Mouse (Mus musculus) MEL-GATA-1-ER (cell line): ENCODE measurements at regions not wholly inside any gene's neighbourhood (a gene's known extent, or its start where the extent isn't known, plus 50 kb on each side); places are given as distances from the start of the nearest gene placed in this dataset.
A peak's percentile ranks its signal among the peaks of the same experiment; 100 is the strongest.
"Not testable (repeated sequence)": the region's sequence is repeated elsewhere in the genome, so short reads cannot be mapped to it uniquely, and the experiment has no call there.

Experiments
- DNase-seq: peaks from one replicate; pipeline ENCODE4 v3.0.0-alpha.2; 2012; ENCODE audit warnings: low read depth; ENCODE audit errors: extremely low read depth

- DNase-seq = no peak
Measured at GRCm38 (mm10) chr15:41920270-41920669, 1786.1 kb downstream of the 9330182O14Rik start.

GRCm38 (mm10) chr15:41936697-41937096 lies 1802.5 kb downstream of the 9330182O14Rik start:
- DNase-seq = no peak

- DNase-seq = no peak
Measured at GRCm38 (mm10) chr15:41945226-41945625, 1811.1 kb downstream of the 9330182O14Rik start.

GRCm38 (mm10) chr15:41947888-41948287 lies 1813.7 kb downstream of the 9330182O14Rik start:
- no peak for DNase-seq

GRCm38 (mm10) chr15:41948347-41949093 lies 1814.4 kb downstream of the 9330182O14Rik start:
- DNase-seq = peak; percentile 41

GRCm38 (mm10) chr15:41949094-41949461 lies 1814.9 kb downstream of the 9330182O14Rik start:
- no peak for DNase-seq

GRCm38 (mm10) chr15:41951276-41951675 lies 1817.1 kb downstream of the 9330182O14Rik start:
- no peak for DNase-seq

GRCm38 (mm10) chr15:41960597-41960996 lies 1826.4 kb downstream of the 9330182O14Rik start:
- DNase-seq = no peak

GRCm38 (mm10) chr15:41970877-41971276 lies 1836.7 kb downstream of the 9330182O14Rik start:
- no peak for DNase-seq

GRCm38 (mm10) chr15:41973263-41973662 lies 1839.1 kb downstream of the 9330182O14Rik start:
- peak; percentile 71 for DNase-seq

GRCm38 (mm10) chr15:41977196-41977595 lies 1843.0 kb downstream of the 9330182O14Rik start:
- DNase-seq = no peak

- DNase-seq = no peak
Measured at GRCm38 (mm10) chr15:41977649-41978231, 1843.6 kb downstream of the 9330182O14Rik start.

- no peak for DNase-seq
Measured at GRCm38 (mm10) chr15:41983261-41983660, 1849.1 kb downstream of the 9330182O14Rik start.

GRCm38 (mm10) chr15:41984267-41984666 lies 1850.1 kb downstream of the 9330182O14Rik start:
- no peak for DNase-seq

GRCm38 (mm10) chr15:41986264-41986663 lies 1852.1 kb downstream of the 9330182O14Rik start:
- DNase-seq = no peak

GRCm38 (mm10) chr15:41989065-41989464 lies 1854.9 kb downstream of the 9330182O14Rik start:
- no peak for DNase-seq

GRCm38 (mm10) chr15:41991816-41992215 lies 1857.7 kb downstream of the 9330182O14Rik start:
- peak; percentile 17 for DNase-seq

GRCm38 (mm10) chr15:42032286-42032685 lies 1898.1 kb downstream of the 9330182O14Rik start:
- not testable (repeated sequence) for DNase-seq

- no peak for DNase-seq
Measured at GRCm38 (mm10) chr15:42047088-42047976, 1913.2 kb downstream of the 9330182O14Rik start.

GRCm38 (mm10) chr15:42056772-42057171 lies 1922.6 kb downstream of the 9330182O14Rik start:
- no peak for DNase-seq

GRCm38 (mm10) chr15:42068207-42068831 lies 1934.2 kb downstream of the 9330182O14Rik start:
- DNase-seq = no peak
